Mouse (Mus musculus) c-Kit-positive CD71-negative TER-119-negative erythroid progenitor cells, embryonic 14.5 days (primary cell): ENCODE results near the gene Olfr172.

ENCODE experiments used
- DNase-seq: peaks from one replicate; pipeline ENCODE4 v3.0.0-alpha.2; 2013; ENCODE audit warnings: low read depth

The Olfr172 gene

DNA sequence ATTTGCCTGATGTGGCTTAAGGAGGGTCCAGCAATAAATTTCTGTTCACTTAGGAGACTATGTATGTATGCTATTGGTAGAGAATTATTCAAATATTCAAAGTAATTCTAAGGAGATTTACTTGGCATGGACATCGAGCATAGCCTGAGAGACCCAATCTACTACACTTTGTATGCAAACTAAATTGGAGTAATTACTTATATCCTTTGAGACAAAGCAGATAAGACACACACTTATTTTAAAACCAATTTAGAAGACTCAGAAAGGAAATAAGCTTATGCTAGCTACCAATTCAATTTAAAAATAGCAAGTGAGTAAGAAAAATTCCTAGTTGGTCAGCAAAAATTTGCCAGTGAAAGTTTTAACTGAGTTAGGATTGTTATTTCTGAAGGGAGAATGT is at the start of gene Olfr172:
Olfr172 (minus strand) TSS at position 101 of the 400 bp plus-strand sequence.
- DNase-seq = no peak

DNA sequence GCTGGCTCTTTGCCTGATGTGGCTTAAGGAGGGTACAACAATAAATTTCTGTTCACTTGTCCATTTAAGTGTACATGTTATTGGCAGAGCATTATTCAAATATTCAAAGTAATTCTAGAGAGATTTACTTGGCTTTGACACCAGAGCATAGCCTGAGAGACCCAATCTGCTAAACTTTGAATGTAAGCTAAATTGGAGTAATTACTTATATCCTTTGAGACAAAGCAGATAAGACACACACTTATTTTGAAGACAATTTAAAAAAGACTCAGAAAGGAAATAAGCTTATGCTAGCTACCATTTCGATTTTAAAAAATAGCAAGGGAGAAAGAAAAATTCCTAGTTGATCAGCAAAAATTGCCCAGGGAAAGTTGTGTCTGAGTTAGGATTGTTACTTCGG is 37.2 kb upstream of the Olfr172 start, which contains the start of gene Olfr173:
Olfr173 (minus strand) TSS at position 101 of the 400 bp plus-strand sequence.
- no peak for DNase-seq

- no peak for DNase-seq
Observed at GRCm38 (mm10) chr16:58756191-58756590, 6.8 kb downstream of the Olfr172 start.

GRCm38 (mm10) chr16:58751314-58751713 is 11.7 kb downstream of the Olfr172 start:
- no peak for DNase-seq

GRCm38 (mm10) chr16:58746715-58747114 is 16.3 kb downstream of the Olfr172 start:
- no peak for DNase-seq

DNA sequence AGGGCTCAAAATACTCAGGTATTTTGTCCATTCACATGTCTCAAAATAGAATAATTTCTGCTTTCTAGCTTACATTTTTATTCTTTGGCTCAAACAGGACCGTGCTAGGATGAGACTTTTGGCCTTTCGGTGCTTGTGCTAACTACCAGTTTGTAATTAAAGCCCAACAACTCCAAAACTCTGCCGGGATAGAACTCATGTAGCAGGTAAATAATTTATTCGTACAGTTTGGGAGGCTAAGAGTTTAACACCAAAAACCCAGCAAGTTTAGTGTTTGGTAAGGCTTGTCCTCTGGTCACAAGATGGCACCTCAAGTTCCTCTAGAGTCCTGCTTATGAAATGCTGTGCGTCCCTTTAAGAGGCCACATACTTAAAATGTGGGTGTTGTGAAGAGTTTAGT is 22.2 kb downstream of the Olfr172 start:
- DNase-seq = no peak

DNA sequence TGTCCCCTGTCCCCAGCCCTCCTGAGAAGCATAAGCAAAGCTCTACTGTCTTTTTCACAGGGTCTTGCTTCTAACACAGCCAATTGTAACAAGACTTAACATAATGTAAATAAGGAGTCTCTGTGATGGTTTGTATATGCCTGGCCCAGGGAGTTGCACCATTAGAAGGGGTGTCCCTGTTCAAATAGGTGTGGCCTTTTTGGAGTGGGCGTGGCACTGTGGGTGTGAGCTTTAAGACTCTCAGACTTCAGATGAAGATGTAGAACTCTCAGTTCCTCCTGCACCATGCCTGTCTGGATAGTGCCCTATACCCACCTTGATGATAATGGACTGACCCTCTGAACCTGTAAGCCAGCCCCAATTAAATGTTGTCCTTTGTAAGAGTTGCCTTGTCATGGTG is 24.2 kb downstream of the Olfr172 start:
- no peak for DNase-seq

DNA sequence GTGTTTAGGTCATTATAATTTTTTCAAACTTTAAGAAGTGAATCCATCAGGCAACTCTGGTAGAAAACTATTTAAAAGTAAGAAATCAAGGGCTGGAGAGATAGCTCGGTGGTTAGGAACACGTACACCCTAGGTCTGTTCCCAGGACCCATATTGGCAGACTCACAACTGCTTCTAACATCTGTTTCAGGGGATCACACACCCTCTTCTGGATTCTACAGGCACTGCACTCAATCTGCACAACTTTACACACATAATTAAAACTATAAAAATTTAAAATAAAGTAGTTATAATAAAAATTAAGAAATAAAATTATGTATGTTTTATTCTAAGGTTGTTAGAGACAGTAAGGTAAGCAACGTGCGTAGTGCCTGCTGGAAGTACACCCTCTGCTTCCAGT is 24.8 kb downstream of the Olfr172 start:
- no peak for DNase-seq

DNA sequence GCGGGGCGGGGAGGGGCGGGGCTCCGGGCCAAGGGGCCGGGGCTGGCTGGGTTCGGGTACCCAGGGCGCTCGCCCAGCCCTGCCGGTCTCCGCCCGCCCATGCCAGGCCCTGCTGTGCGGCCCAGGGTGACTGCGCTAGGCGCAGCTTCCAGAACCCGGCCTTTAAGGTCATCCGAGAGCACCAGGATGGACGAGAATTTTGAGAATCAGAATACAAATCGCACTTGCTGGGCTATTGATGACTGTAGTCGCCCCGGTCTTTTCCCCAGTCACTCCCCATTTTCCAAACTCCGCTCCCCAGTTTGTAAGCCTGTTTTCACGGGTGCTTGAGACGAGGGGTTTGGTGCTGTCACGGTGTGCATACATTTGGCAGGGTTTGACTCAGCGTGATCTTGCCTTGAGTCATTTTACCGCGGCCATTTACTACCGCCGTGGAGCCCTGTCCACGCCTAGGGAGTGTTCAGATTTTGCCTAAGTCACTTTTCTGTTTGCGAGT is 34.8 kb downstream of the Olfr172 start:
- no peak for DNase-seq

GRCm38 (mm10) chr16:58727477-58728131 is 35.4 kb downstream of the Olfr172 start, which contains the start of gene Cldnd1:
Cldnd1 (plus strand) TSS chr16:58727910.
- peak; percentile 89 for DNase-seq

DNA sequence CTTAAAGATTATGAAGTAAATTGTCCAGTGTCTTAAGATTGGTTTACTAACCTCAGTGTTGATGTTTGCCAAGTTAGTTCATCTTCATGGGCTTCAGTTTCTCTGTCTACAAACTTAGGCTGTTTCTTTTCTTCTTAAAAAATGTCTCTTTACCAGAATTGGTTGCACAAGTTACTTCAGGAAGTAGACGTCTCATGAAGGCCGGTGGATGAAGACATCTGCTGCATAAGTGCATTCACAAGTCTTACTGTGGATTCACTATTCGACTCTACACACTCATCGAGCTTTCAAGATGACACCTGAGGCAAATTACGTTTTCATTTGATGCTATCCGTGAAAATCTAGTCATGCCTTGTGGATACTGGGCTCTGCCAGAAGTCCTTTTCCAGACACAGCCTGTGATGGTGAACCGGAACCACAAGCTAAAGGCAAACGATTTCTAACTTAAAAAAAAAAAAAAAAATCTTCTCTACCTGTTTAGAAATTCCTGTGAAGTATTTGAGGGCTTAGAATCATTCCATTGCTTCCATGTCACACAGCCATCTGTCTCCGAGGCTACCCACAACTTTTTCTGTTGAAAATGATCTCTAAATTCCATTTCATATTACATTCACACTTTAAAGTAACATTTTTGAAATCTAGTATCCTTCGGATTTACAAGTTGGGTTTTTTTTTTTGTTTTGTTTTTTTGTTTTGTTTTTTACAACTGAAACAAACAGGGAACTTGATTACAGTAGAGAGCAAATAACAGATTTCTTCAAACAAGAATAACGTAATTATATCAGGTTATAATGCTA is 36.1 kb downstream of the Olfr172 start:
- DNase-seq = no peak

DNA sequence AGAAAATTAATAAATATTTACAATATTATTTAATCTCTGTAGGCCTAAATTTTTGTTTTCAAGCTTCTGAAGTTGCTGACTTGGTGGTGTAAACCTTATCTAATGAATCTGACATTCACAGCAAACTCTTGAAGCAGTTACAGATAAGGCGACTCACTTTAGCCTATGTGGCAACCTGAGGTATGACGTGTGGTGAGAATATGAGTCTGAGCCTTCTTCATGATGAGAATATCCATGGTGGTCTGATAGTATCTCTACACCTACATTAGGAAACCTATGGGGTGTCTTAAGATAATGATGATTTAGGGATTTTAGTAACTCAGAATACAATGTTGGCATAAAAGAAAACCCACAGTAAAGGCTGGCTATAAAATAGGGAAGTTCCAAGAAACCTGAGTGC is 40.7 kb downstream of the Olfr172 start:
- no peak for DNase-seq

GRCm38 (mm10) chr16:58718666-58719120 is 44.3 kb downstream of the Olfr172 start, which contains the start of gene Gpr15:
Gpr15 (minus strand) TSS chr16:58719070.
- DNase-seq = no peak

GRCm38 (mm10) chr16:58715018-58715417 is 48.0 kb downstream of the Olfr172 start:
- no peak for DNase-seq

GRCm38 (mm10) chr16:58713128-58713527 is 49.8 kb downstream of the Olfr172 start:
- DNase-seq = no peak

DNA sequence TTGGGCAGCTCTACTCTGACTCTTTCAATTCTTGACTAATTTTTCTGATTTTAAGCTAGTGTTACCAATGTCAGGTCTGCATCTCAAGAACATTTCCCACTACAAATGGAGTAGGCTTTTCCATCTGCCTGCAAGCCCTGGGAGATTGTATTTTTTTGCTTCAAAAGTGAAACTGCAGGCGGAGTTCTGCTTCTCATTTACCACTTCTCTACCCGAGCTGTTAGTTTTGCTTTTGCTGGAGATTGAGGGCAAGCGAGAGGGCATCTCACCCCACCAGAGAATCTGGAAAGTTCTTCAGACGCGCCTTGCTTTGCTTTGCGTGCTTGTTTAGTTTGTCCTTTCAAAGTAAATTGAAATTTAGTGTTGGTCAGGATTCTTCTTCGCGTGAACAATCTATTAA is 50.8 kb downstream of the Olfr172 start:
- DNase-seq = no peak
